Mouse (Mus musculus) liver, postnatal 0 days (tissue): ENCODE results near the gene Gli2. TPM values are rescaled to one million over a fixed set of nuclear protein-coding genes. Genes with fewer than 3 reads are reported as not detected.

Experiments used
- ATAC-seq: fragments of 200-750 bp; cut with Nextera tagmentation; 2 replicates; pipeline ENCODE4 v1.8.0; 2017; ENCODE audit warnings: mild to moderate bottlenecking, moderate library complexity
- DNase-seq: peaks from one replicate; pipeline ENCODE4 v3.0.0-alpha.2; 2016
- H3K27ac ChIP-seq: fragments of 300-500 bp; sonication (generic); 2 replicates; pipeline ENCODE4 v1.5.1; 2014; ENCODE audit warnings: antibody characterized with exemption, moderate library complexity, mild to moderate bottlenecking, low read depth
- H3K27me3 ChIP-seq: fragments of 300-500 bp; sonication (generic); 2 replicates; pipeline ENCODE4 v1.6.1; 2014; ENCODE audit warnings: low read length, control low read depth, mixed read lengths; ENCODE audit not compliant: insufficient read depth
- H3K36me3 ChIP-seq: fragments of 300-500 bp; sonication (generic); replicated peaks from 2 replicates; pipeline ENCODE4 v1.6.1; 2014; ENCODE audit warnings: mild to moderate bottlenecking, control low read depth, low read length, moderate library complexity, mixed read lengths; ENCODE audit not compliant: insufficient read depth
- H3K4me1 ChIP-seq: fragments of 300-500 bp; sonication (generic); 2 replicates; pipeline ENCODE4 v1.6.1; 2014; ENCODE audit warnings: antibody characterized with exemption, mild to moderate bottlenecking, control low read depth; ENCODE audit not compliant: insufficient read depth
- H3K4me2 ChIP-seq: fragments of 300-500 bp; sonication (generic); 2 replicates; pipeline ENCODE4 v1.6.1; 2014; ENCODE audit warnings: low read depth, mild to moderate bottlenecking, low read length, moderate library complexity, mixed read lengths
- H3K4me3 ChIP-seq: fragments of 300-500 bp; sonication (generic); 2 replicates; pipeline ENCODE4 v1.5.1; 2014; ENCODE audit warnings: low read depth, low read length
- H3K9ac ChIP-seq: fragments of 300-500 bp; sonication (generic); replicated peaks from 2 replicates; pipeline ENCODE4 v1.6.1; 2014; ENCODE audit warnings: mild to moderate bottlenecking, moderate library complexity
- H3K9me3 ChIP-seq: fragments of 300-500 bp; sonication (generic); 2 replicates; pipeline ENCODE4 v1.6.1; 2016; ENCODE audit warnings: mild to moderate bottlenecking, control low read depth, low read length, mixed read lengths
- CTCF ChIP-seq: sonication (generic); IDR thresholded peaks from 2 replicates; pipeline ENCODE4 v1.5.1; 2016; ENCODE audit warnings: antibody characterized with exemption, low read depth
- EP300 ChIP-seq: IDR thresholded peaks from 2 replicates; pipeline ENCODE4 v1.6.1; 2016; ENCODE audit warnings: antibody characterized with exemption, low read depth, mild to moderate bottlenecking
- WGBS: fragments of 180-500 bp; shearing (Covaris S2); extraction: QIAGEN DNeasy Blood & Tissue Kit; methylation state at CpG from one replicate; pipeline ENCODE4 v1.1.7; 2014; ENCODE audit not compliant: insufficient replicate concordance; 5-methylcytosine and 5-hydroxymethylcytosine counted together
- polyA plus RNA-seq: library from polyadenylated mRNA; unstranded; fragments of >200 nt; fragmentation: Nextera tagmentation; extraction: Ambion mirVana; gene quantifications from 2 replicates; pipeline ENCODE4 v1.2.1, GENCODE M21; 2015

Gli2 gene
- polyA plus RNA-seq, 1 experiment from 2014 or later = 0.27 TPM

DNA sequence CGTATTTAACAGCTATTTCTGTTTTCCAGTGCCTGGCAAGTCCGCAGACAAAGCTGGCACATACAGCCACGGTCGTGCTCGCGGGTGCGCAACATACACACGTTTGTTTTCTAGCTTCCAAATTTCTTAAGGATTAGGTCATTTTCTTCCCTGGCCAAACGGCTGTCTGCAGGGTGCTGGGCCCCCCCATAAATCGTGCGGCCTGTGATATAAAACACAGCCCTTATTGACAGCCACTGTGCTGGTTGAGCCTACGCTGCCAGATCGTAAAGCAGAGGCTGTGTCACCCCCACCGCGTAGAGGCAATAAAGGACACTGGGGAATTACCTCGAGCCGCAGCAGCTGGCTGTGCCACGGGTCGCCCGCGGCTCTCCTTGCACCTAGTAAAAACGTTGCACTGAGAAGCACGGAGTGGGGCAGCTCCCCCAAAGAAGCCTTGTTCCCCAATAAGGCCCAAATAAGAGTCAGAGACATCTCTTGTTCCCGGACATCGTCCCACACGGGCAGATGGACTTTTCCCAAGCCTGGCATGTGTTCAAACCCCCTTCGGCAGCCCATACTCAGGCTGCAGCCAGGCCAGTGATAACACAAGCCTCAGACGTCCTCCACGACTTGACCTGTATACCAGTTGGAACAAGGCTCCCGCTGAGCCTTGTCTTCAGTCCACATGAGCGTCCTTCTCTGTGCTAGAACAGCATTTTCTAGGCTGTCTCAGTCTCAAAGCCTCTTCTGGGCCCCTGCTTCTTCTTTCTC lies 227.8 kb downstream of the Gli2 start:
- 62% methylated on average over 31 of the region's 31 CpGs for WGBS
- ATAC-seq = no peak
- TF ChIP-seq EP300 (no peak), CTCF (no peak)
- H3K27ac ChIP-seq = no peak overlapping the region
- no peaks in the 10 kb centered on the region for H3K36me3 ChIP-seq
- H3K4me3 ChIP-seq = no peak overlapping the region
- H3K9ac ChIP-seq = no peak overlapping the region
- no peaks in the 10 kb centered on the region for H3K27me3 ChIP-seq
- no peak overlapping the region for H3K4me2 ChIP-seq
- no peaks in the 10 kb centered on the region for H3K9me3 ChIP-seq
- H3K4me1 ChIP-seq = no peaks in the 10 kb centered on the region
- DNase-seq = no peak

DNA sequence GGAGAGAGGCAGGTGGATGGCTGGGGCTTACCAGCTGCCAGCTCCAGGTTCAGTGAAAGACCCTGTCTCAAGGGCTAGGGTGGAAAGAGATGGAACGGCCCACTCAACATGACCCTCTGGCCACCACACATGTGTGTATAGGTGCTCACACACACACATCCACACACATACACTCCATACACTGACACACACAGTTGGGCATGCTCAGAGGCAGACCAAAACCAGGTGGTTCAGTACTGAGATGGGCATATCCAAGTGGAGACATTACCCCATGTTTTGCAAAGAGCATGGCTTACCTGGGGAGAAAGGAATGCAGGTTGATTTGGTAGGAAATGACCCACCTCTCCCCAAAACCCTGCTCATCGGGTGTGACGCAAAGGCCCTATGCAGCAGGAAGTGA lies 228.4 kb downstream of the Gli2 start:
- H3K9me3 ChIP-seq = no peaks in the 10 kb centered on the region
- DNase-seq (no peak), ATAC-seq (no peak)
- TF ChIP-seq EP300 (no peak), CTCF (no peak)
- no peaks in the 10 kb centered on the region for H3K27me3 ChIP-seq
- WGBS = 72% methylated on average over 3 of the region's 3 CpGs
- H3K27ac ChIP-seq = no peak overlapping the region
- H3K9ac ChIP-seq = no peak overlapping the region
- H3K4me2 ChIP-seq = no peak overlapping the region
- no peaks in the 10 kb centered on the region for H3K36me3 ChIP-seq
- no peaks in the 10 kb centered on the region for H3K4me1 ChIP-seq
- no peak overlapping the region for H3K4me3 ChIP-seq

DNA sequence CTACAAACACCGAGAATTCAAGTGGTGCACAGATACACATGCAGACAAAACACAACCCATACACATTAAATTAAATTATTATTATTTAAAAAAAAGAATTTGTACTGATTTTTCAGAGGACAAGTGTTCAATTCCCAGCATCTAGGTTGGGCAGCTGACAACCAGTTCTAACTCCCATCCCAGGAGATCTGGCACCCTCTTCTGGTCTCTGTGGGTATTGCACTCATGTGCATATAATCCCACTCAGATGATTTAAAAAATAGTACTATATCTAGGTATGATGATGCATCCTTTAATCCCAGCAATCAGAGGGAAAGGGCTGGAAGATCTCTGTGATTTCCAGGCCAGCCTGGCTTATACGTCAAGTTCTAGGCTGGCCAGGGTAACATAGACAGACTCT lies 231.2 kb downstream of the Gli2 start:
- H3K9ac ChIP-seq = no peak overlapping the region
- no peak overlapping the region for H3K4me3 ChIP-seq
- H3K9me3 ChIP-seq = peaks cover 4% of the 10 kb centered on the region; the same call in 1 of the 2 replicates
- H3K27me3 ChIP-seq = no peaks in the 10 kb centered on the region
- WGBS = 79% methylated on average over 2 of the region's 2 CpGs
- no peak overlapping the region for H3K27ac ChIP-seq
- ATAC-seq = no peak
- no peak for DNase-seq
- no peaks in the 10 kb centered on the region for H3K36me3 ChIP-seq
- H3K4me2 ChIP-seq = no peak overlapping the region
- no peaks in the 10 kb centered on the region for H3K4me1 ChIP-seq
- TF ChIP-seq CTCF = peak; percentile 42
- TF ChIP-seq EP300 = no peak

DNA sequence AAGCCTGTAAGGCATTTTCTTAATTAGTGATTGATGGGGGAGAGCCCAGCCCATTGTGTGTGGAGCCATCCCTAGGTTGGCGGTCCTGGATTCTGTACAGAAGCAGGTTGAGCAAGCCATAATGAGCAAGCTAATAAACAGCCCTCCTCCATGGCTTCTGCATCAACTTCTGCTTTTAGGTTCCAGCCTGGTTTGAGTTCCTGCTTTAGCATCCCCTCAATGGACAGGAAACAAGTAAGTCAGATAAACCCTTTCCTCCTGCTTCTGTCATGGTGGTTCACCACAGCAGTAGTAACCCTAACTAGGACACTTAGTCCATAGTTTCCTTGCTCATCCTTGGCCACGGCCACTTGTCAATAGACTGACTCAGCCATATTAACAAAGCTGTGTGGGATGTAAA lies 238.4 kb downstream of the Gli2 start:
- Histone ChIP-seq H3K9ac (no peak overlapping the region), H3K27me3 (no peaks in the 10 kb centered on the region), H3K4me1 (no peaks in the 10 kb centered on the region), H3K27ac (no peak overlapping the region), H3K4me3 (no peak overlapping the region), H3K9me3 (peaks cover 4% of the 10 kb centered on the region; the same call in 1 of the 2 replicates), H3K36me3 (no peaks in the 10 kb centered on the region), H3K4me2 (no peak overlapping the region)
- DNase-seq = no peak
- WGBS = 56% methylated on average over 2 of the region's 2 CpGs
- TF ChIP-seq CTCF = no peak
- ATAC-seq = no peak

DNA sequence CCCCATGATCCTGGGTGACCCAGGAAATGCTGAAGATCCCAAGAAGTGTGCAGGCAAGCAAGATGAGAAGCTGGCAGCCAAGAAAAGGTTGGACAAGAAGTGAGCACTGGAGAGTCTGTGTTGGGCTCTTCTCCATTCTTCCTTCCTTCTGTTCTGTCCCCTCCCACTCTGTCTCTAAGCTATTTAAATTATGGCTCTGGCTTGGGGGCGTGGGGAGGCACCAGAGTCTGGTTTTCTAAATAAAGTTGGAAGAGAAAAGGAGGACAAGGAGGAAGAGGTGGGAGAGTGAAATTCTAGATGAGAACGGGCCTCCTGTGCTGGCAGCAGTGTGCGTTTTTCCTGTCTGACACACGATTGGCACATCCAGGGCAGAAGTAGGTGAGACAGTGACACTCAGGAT lies 243.1 kb downstream of the Gli2 start:
- Histone ChIP-seq H3K4me1 (no peaks in the 10 kb centered on the region), H3K27ac (no peak overlapping the region), H3K4me2 (no peak overlapping the region), H3K4me3 (no peak overlapping the region), H3K36me3 (no peaks in the 10 kb centered on the region), H3K9ac (no peak overlapping the region), H3K9me3 (no peaks in the 10 kb centered on the region), H3K27me3 (no peaks in the 10 kb centered on the region)
- no peak for DNase-seq
- no peak for ATAC-seq
- no peak for TF ChIP-seq EP300
- TF ChIP-seq CTCF = no peak
- 62% methylated on average over 4 of the region's 4 CpGs for WGBS

DNA sequence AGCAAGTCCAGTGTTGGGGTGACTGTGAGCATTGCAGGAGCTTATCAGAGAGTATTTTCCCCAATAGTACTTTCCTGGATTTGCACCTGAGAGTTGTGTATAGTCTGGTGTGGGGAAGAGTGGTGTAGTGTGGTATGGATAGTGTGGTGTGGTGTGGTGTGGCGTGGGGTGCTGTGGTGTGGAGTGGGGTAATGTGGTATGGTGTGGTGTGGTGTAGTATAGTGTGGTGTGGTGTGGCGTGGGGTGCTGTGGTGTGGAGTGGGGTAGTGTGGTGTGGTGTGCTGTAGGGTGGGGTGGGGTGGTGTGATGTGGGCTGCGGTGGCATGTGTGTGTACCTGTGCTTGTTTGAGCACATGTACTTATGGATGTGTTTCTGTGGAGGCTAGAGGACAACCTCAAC lies 246.7 kb downstream of the Gli2 start:
- no peak overlapping the region for H3K9ac ChIP-seq
- no peak for TF ChIP-seq EP300
- no peak for TF ChIP-seq CTCF
- 87% methylated on average over 3 of the region's 3 CpGs for WGBS
- H3K4me1 ChIP-seq = no peaks in the 10 kb centered on the region
- no peak overlapping the region for H3K4me2 ChIP-seq
- H3K36me3 ChIP-seq = no peaks in the 10 kb centered on the region
- DNase-seq = no peak
- H3K4me3 ChIP-seq = no peak overlapping the region
- H3K27ac ChIP-seq = no peak overlapping the region
- no peaks in the 10 kb centered on the region for H3K27me3 ChIP-seq
- no peak for ATAC-seq
- no peaks in the 10 kb centered on the region for H3K9me3 ChIP-seq
